8 mouse cellular contexts compared by ENCODE assay signal in the genomic region with DNA sequence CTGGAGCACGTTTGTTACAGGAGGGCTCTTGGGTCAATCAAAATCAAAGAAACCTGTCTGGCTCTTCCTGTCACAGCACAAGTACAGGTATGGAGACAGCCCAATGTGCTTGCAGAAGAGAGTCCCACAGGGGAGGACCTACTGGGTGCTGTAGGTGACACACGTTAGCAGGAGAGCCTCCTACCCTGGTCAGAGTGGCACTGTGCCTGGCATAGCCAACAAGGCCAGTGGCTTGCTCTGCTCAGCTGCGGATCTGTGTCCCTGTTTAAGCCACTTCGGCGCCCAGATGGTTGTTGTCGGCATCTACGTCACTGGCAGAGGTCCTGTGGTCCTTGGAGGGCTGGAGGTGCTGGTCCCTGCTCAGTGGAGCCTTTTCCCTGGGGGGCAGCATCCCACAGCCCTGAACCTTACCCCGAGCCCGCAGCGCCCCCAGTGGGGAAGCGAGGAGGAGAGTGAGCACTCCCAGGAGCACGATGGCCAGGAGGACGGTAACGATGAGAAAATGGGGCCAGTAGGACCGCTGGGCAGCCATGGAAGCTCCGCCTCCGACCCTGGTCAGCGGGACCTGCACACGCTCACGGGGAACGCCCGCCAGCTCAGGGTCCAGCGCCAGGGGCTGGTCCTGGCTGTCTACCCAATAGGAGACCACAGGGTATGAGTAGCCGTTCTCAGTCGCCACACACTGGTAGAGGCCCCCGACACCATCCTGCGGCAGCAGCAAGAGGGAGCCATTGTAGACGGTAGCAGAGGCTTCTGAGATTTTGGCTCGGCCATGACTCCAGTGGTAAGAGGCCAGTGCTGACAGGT. TPM values are rescaled to one million over a fixed set of nuclear protein-coding genes. Genes with fewer than 3 reads are reported as not detected.
DNase-seq lines count a peak whose midpoint lies in the region; ATAC-seq and TF ChIP-seq lines count a peak whose summit lies in the region.

No protein-coding gene starts in this region.

- no peaks in the 10 kb centered on the region for H3K27me3 ChIP-seq in intestine, embryonic 14.5 days (replicated peaks; ENCODE audit: control insufficient read depth, insufficient read depth, low read length)
- no peaks in the 10 kb centered on the region for H3K27me3 ChIP-seq in liver, adult 2 months (ENCODE audit: control insufficient read depth, insufficient read depth, low read length)
- H3K27me3 ChIP-seq in myocyte (ENCODE audit: control insufficient read depth, insufficient read depth, insufficient read length): no peaks in the 10 kb centered on the region

- H3K4me1 ChIP-seq in cortical plate, adult 2 months (ENCODE audit: control insufficient read depth, insufficient read depth, low read length): peaks cover 10% of the 10 kb centered on the region
- H3K4me1 ChIP-seq in intestine, embryonic 14.5 days (replicated peaks; ENCODE audit: control insufficient read depth, insufficient read depth, low read length): peaks cover 6% of the 10 kb centered on the region; the same call in 1 of the 2 replicates
- H3K4me1 ChIP-seq in liver, adult 2 months (ENCODE audit: control insufficient read depth, insufficient read depth, low read length): peaks cover 8% of the 10 kb centered on the region

- 0 out of 2 replicates have a peak, but pooled peaks have one; percentile 50 for ATAC-seq in intestine, embryonic 14.5 days (replicated peaks; ENCODE audit: low FRiP score, low TSS enrichment, low read depth)

- peak overlapping the region; percentile 14 for H3K27ac ChIP-seq in cortical plate, adult 2 months (ENCODE audit: insufficient read depth, low read length)
- H3K27ac ChIP-seq in intestine, embryonic 14.5 days (ENCODE audit: low read depth): no peak overlapping the region
- H3K27ac ChIP-seq in liver, adult 2 months (replicated peaks; ENCODE audit: insufficient read depth, low read depth, low read length): no peak overlapping the region

- 8% methylated on average over 29 of the region's 29 CpGs for WGBS in intestine, embryonic 14.5 days
- WGBS in liver, adult 2 months: 70% methylated on average over 29 of the region's 29 CpGs

- H3K9me3 ChIP-seq in intestine, embryonic 14.5 days (ENCODE audit: control insufficient read depth, low read length): no peaks in the 10 kb centered on the region

- peak; percentile 20 for DNase-seq in thymus, postnatal 25 days
- no peak for DNase-seq in thymus, postnatal 0 days (ENCODE audit: low spot score)
- peak; percentile 38 to 40 for DNase-seq in gastrocnemius, adult 8-10 months (ENCODE audit: low spot score in 2 of 2)
- peak; percentile 78 for DNase-seq in intestine, embryonic 14.5 days (ENCODE audit: low spot score)
- DNase-seq in liver, adult 2 months (ENCODE audit: extremely low read depth, low read depth, low spot score): no peak
- DNase-seq in c-Kit-positive CD71-positive TER-119-positive erythroid progenitor cells, embryonic 14.5 days (ENCODE audit: low spot score): no peak

- H3K79me2 ChIP-seq in liver, adult 2 months (ENCODE audit: control insufficient read depth, insufficient read depth, low read length): no peaks in the 10 kb centered on the region
- no peaks in the 10 kb centered on the region for H3K79me2 ChIP-seq in myocyte (ENCODE audit: control insufficient read depth, insufficient read depth)

- TF ChIP-seq CTCF in cortical plate, adult 2 months (IDR thresholded peaks at IDR 0.05; ENCODE audit: extremely low read depth, insufficient read depth, low read length): 0 out of 2 replicates have a peak, but pooled peaks have one; percentile 28
- TF ChIP-seq CTCF in liver, adult 2 months (IDR thresholded peaks at IDR 0.05; ENCODE audit: low read depth, low read length): peak; percentile 18; the same call in 1 of the 2 replicates

- no peak overlapping the region for H3ac ChIP-seq in myocyte (ENCODE audit: control insufficient read depth, insufficient read length)

- H3K4me3 ChIP-seq in cortical plate, adult 2 months (ENCODE audit: insufficient read depth, low read length): no peak overlapping the region
- peak overlapping the region; percentile 27 for H3K4me3 ChIP-seq in intestine, embryonic 14.5 days (ENCODE audit: low read depth, low read length)
- H3K4me3 ChIP-seq in liver, adult 2 months (ENCODE audit: insufficient read depth, low read depth, low read length): peak overlapping the region; percentile 35; the same call in 1 of the 2 replicates
- H3K4me3 ChIP-seq in myocyte: peak overlapping the region; percentile 5

- H3K36me3 ChIP-seq in intestine, embryonic 14.5 days (ENCODE audit: control insufficient read depth, insufficient read depth, low read length): no peaks in the 10 kb centered on the region
- H3K36me3 ChIP-seq in liver, adult 2 months (ENCODE audit: control insufficient read depth, insufficient read depth, low read length): peaks cover 24% of the 10 kb centered on the region
- no peaks in the 10 kb centered on the region for H3K36me3 ChIP-seq in myocyte (ENCODE audit: control insufficient read depth, insufficient read depth)

- H3K4me2 ChIP-seq in intestine, embryonic 14.5 days (ENCODE audit: low read length): peak overlapping the region; percentile 55
- H3K4me2 ChIP-seq in myocyte (ENCODE audit: low read depth): peak overlapping the region; percentile 52

- no peak for TF ChIP-seq POLR2A in cortical plate, adult 2 months (IDR thresholded peaks at IDR 0.05; ENCODE audit: extremely low read depth, insufficient read depth, low read length)
- no peak for TF ChIP-seq POLR2A in liver, adult 2 months (IDR thresholded peaks at IDR 0.05; ENCODE audit: extremely low read depth, insufficient read depth, low read length)
- TF ChIP-seq POLR2A in myocyte (IDR thresholded peaks at IDR 0.05; ENCODE audit: insufficient read length, low read depth): peak; percentile 38

- peak overlapping the region; percentile 31; the same call in 1 of the 2 replicates for H3K9ac ChIP-seq in intestine, embryonic 14.5 days (ENCODE audit: low read length)
- no peak overlapping the region for H3K9ac ChIP-seq in liver, adult 2 months (ENCODE audit: low read depth, low read length)

TF ChIP-seq in myocyte, 11 proteins besides CTCF, POLR2A, EP300 and RAD21 (continues in another document):
- TF ChIP-seq E2F4 (IDR thresholded peaks at IDR 0.05; ENCODE audit: insufficient read depth) (no peak), USF1 (IDR thresholded peaks at IDR 0.05; ENCODE audit: low read depth) (no peak), CEBPB (IDR thresholded peaks at IDR 0.05; ENCODE audit: insufficient read depth, poor library complexity, severe bottlenecking) (no peak), SRF (IDR thresholded peaks at IDR 0.05; ENCODE audit: control insufficient read depth, insufficient read length, low read depth) (no peak), MYOG (IDR thresholded peaks at IDR 0.05; ENCODE audit: control insufficient read depth in 1 of 3, insufficient read depth in 1 of 3, insufficient read length in 2 of 3, low read depth in 2 of 3) (no peak), TCF12 (IDR thresholded peaks at IDR 0.05; ENCODE audit: insufficient read depth, poor library complexity, severe bottlenecking) (no peak), POLR2AphosphoS2 (IDR thresholded peaks at IDR 0.05; ENCODE audit: insufficient read length, low read depth) (no peak), TCF3 (IDR thresholded peaks at IDR 0.05; ENCODE audit: insufficient read length, low read depth) (no peak), MYOD1 (IDR thresholded peaks at IDR 0.05; ENCODE audit: control insufficient read depth in 1 of 3, insufficient read length in 2 of 3, low read depth in 2 of 3) (no peak)

RNA-seq across cellular contexts. Expression of gene Slc25a44, which starts 11.7 kb away (rescaled TPM):
- polyA plus RNA-seq in thymus, postnatal 0 days (2015; fragmentation: Nextera tagmentation; extraction: Ambion mirVana): 9.6 and 12.3 TPM in 2 replicates
- 76.3 and 76.4 TPM in 2 replicates for polyA plus RNA-seq in cortical plate, adult 2 months (2012; rRNA removed)
- 10 to 100 TPM; 19.5 to 22.4 (median 21.5) TPM for total RNA-seq in gastrocnemius, adult 8-10 months (2022)
- polyA plus RNA-seq in intestine, embryonic 14.5 days (2014; fragmentation: Nextera tagmentation; extraction: Ambion mirVana): 19.7 and 20.1 TPM in 2 replicates
- 26.1 and 28.1 TPM in 2 replicates for total RNA-seq in liver, adult 2 months (2014; rRNA removed)
- 57.0 and 60.9 TPM in 2 replicates for polyA plus RNA-seq in liver, adult 2 months (2012; rRNA removed)
- polyA plus RNA-seq in myocyte (2012; fragmentation: generic; extraction: Trizol): 19.3 TPM

RNA-seq across cellular contexts. Expression of gene Sema4a, which starts 24.4 kb away (rescaled TPM):
- polyA plus RNA-seq in thymus, postnatal 0 days (2015; fragmentation: Nextera tagmentation; extraction: Ambion mirVana): 14.6 and 15.1 TPM in 2 replicates
- 68.9 and 71.6 TPM in 2 replicates for polyA plus RNA-seq in cortical plate, adult 2 months (2012; rRNA removed)
- 1 to 10 TPM in 2 of 4 experiments, under 1 TPM in 2; 0.48 to 1.2 (median 1.00) TPM for total RNA-seq in gastrocnemius, adult 8-10 months (2022)
- polyA plus RNA-seq in intestine, embryonic 14.5 days (2014; fragmentation: Nextera tagmentation; extraction: Ambion mirVana): 11.1 and 13.3 TPM in 2 replicates
- 23.4 and 37.9 TPM in 2 replicates for total RNA-seq in liver, adult 2 months (2014; rRNA removed)
- polyA plus RNA-seq in liver, adult 2 months (2012; rRNA removed): 109 and 117 TPM in 2 replicates
- 0.35 TPM for polyA plus RNA-seq in myocyte (2012; fragmentation: generic; extraction: Trizol)

RNA-seq across cellular contexts. Expression of gene Pmf1, which starts 26.5 kb away (rescaled TPM):
- polyA plus RNA-seq in thymus, postnatal 0 days (2015; fragmentation: Nextera tagmentation; extraction: Ambion mirVana): 144 and 151 TPM in 2 replicates
- 10.5 and 11.1 TPM in 2 replicates for polyA plus RNA-seq in cortical plate, adult 2 months (2012; rRNA removed)
- total RNA-seq in gastrocnemius, adult 8-10 months (2022): 10 to 100 TPM; 15.5 to 18.5 (median 16.7) TPM
- polyA plus RNA-seq in intestine, embryonic 14.5 days (2014; fragmentation: Nextera tagmentation; extraction: Ambion mirVana): 150 and 154 TPM in 2 replicates
- 12.9 and 16.5 TPM in 2 replicates for total RNA-seq in liver, adult 2 months (2014; rRNA removed)
- 59.0 and 68.1 TPM in 2 replicates for polyA plus RNA-seq in liver, adult 2 months (2012; rRNA removed)
- polyA plus RNA-seq in myocyte (2012; fragmentation: generic; extraction: Trizol): 59.0 TPM

RNA-seq across cellular contexts. Expression of gene Bglap, which starts 52.3 kb away (rescaled TPM):
- 0.80 and 1.2 TPM in 2 replicates for polyA plus RNA-seq in thymus, postnatal 0 days (2015; fragmentation: Nextera tagmentation; extraction: Ambion mirVana)
- not detected in 2 replicates for polyA plus RNA-seq in cortical plate, adult 2 months (2012; rRNA removed)
- not detected for total RNA-seq in gastrocnemius, adult 8-10 months (2022)
- polyA plus RNA-seq in intestine, embryonic 14.5 days (2014; fragmentation: Nextera tagmentation; extraction: Ambion mirVana): 0.64 TPM in 1 of 2 replicates, not detected in the other
- not detected in 2 replicates for total RNA-seq in liver, adult 2 months (2014; rRNA removed)
- polyA plus RNA-seq in liver, adult 2 months (2012; rRNA removed): not detected in 2 replicates
- 0.34 TPM for polyA plus RNA-seq in myocyte (2012; fragmentation: generic; extraction: Trizol)

RNA-seq across cellular contexts. Expression of gene Bglap2, which starts 58.1 kb away (rescaled TPM):
- polyA plus RNA-seq in thymus, postnatal 0 days (2015; fragmentation: Nextera tagmentation; extraction: Ambion mirVana): 0.83 and 1.1 TPM in 2 replicates
- 0.44 TPM in 1 of 2 replicates, not detected in the other for polyA plus RNA-seq in cortical plate, adult 2 months (2012; rRNA removed)
- total RNA-seq in gastrocnemius, adult 8-10 months (2022): not detected
- not detected in 2 replicates for polyA plus RNA-seq in intestine, embryonic 14.5 days (2014; fragmentation: Nextera tagmentation; extraction: Ambion mirVana)
- total RNA-seq in liver, adult 2 months (2014; rRNA removed): not detected in 2 replicates
- polyA plus RNA-seq in liver, adult 2 months (2012; rRNA removed): not detected in 2 replicates
- 6.6 TPM for polyA plus RNA-seq in myocyte (2012; fragmentation: generic; extraction: Trizol)

Comparison
In these comparisons a context has a peak if more than half of its experiments do, and no peak if none do; other contexts are left out.
1. DNase-seq: peak in thymus, postnatal 25 days (single experiment), gastrocnemius, adult 8-10 months (2 of 2) and intestine, embryonic 14.5 days (single experiment); none in thymus, postnatal 0 days (single experiment), liver, adult 2 months (single experiment) and c-Kit-positive CD71-positive TER-119-positive erythroid progenitor cells, embryonic 14.5 days (single experiment).